In the genomic region with DNA sequence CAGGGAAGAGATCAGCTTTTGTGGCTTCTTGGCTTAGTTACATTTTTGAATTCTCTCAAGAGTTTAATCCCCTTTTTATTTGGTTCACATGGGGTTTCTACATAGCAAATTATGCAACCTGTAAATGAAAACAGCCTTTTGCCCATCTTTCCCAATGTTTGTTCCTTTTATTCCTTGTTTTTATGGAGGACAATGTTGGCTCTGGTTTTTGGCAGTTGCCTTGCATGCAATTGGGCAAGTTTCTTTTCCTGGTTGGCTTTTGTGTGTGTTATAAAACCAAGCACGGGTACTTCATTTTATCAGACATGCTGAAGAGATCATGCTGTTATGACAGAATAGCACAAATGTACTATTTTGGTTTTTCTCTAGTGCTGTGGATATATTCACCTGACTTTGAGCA, we compare ENCODE assay signal across 24 mouse cellular contexts. TPM values are rescaled to one million over a fixed set of nuclear protein-coding genes. Genes with fewer than 3 reads are reported as not detected.
DNase-seq lines count a peak whose midpoint lies in the region; ATAC-seq lines count a peak whose summit lies in the region.
"Had no signal": no experiment of that assay in that cellular context is flagged by ENCODE, and none has a peak within 500 bp of the region (broad histone marks: within the 10 kb centered on the region; RNA-seq: fewer than 3 reads in every experiment).

No protein-coding gene starts in this region.

- no peak for ATAC-seq in forebrain, embryonic 16.5 days
- no peak for ATAC-seq in forebrain, embryonic 14.5 days
- no peak for ATAC-seq in intestine, embryonic 15.5 days
- ATAC-seq: liver, postnatal 0 days; Patski had no signal

- 0 out of 2 replicates have a peak, but pooled peaks cover 3% of the 10 kb centered on the region for H3K36me3 ChIP-seq in forebrain, embryonic 16.5 days (ENCODE audit: control insufficient read depth, insufficient read depth)
- H3K36me3 ChIP-seq in forebrain, embryonic 14.5 days (ENCODE audit: control insufficient read depth, insufficient read depth, low read length), result peaks cover 41% of the 10 kb centered on the region
- no peaks in the 10 kb centered on the region for H3K36me3 ChIP-seq in intestine, embryonic 15.5 days
- H3K36me3 ChIP-seq: heart, embryonic 12.5 days; limb, embryonic 10.5 days had no signal

- no peaks in the 10 kb centered on the region for H3K27me3 ChIP-seq in forebrain, embryonic 16.5 days (replicated peaks; ENCODE audit: control insufficient read depth, insufficient read depth, low read length)
- H3K27me3 ChIP-seq in forebrain, embryonic 14.5 days (replicated peaks; ENCODE audit: control insufficient read depth, insufficient read depth, low read length), result no peaks in the 10 kb centered on the region
- H3K27me3 ChIP-seq in intestine, embryonic 15.5 days (replicated peaks), result no peaks in the 10 kb centered on the region

- H3K9ac ChIP-seq in forebrain, embryonic 16.5 days (replicated peaks; ENCODE audit: low read depth, low read length), result no peak overlapping the region
- H3K9ac ChIP-seq in forebrain, embryonic 14.5 days (ENCODE audit: low read length), result no peak overlapping the region
- no peak overlapping the region for H3K9ac ChIP-seq in intestine, embryonic 15.5 days
- H3K9ac ChIP-seq: heart, embryonic 12.5 days; liver, postnatal 0 days had no signal

- H3K4me2 ChIP-seq in forebrain, embryonic 16.5 days (ENCODE audit: low read length), result no peak overlapping the region
- H3K4me2 ChIP-seq in forebrain, embryonic 14.5 days (ENCODE audit: low read length), result no peak overlapping the region
- no peak overlapping the region for H3K4me2 ChIP-seq in intestine, embryonic 15.5 days (replicated peaks)
- H3K4me2 ChIP-seq: heart, embryonic 12.5 days had no signal

- DNase-seq in forebrain, embryonic 14.5 days (ENCODE audit: low spot score), result no peak
- DNase-seq in layer of hippocampus, adult 9-10 months (ENCODE audit: low spot score), result peak; percentile 29
- no peak for DNase-seq in layer of hippocampus, adult 11-12 months (ENCODE audit: low spot score)
- peak; percentile 31 for DNase-seq in lung, postnatal 36 days
- DNase-seq in lung, postnatal 4 days, result no peak
- DNase-seq in gonadal fat pad, adult 2 months (ENCODE audit: low read depth), result peak; percentile 42
- DNase-seq: adrenal gland, adult 2 months; cerebellum, adult 11-12 months; cerebellum, postnatal 10 days; heart, adult 11 months; heart, postnatal 10 days; kidney, adult 2 months; kidney, postnatal 10 days; liver; liver, postnatal 0 days; thymus, adult 2 months had no signal

- H3K27ac ChIP-seq in forebrain, embryonic 16.5 days (ENCODE audit: low read length), result 0 out of 2 replicates have a peak overlapping the region, but pooled peaks have one; percentile 2
- H3K27ac ChIP-seq in forebrain, embryonic 14.5 days (ENCODE audit: low read depth, low read length), result no peak overlapping the region
- H3K27ac ChIP-seq in intestine, embryonic 15.5 days, result no peak overlapping the region
- H3K27ac ChIP-seq: embryonic facial prominence, embryonic 10.5 days; limb, embryonic 10.5 days; macrophage; stomach, postnatal 0 days had no signal

- no peaks in the 10 kb centered on the region for H3K9me3 ChIP-seq in forebrain, embryonic 16.5 days (ENCODE audit: control insufficient read depth, low read length)
- no peaks in the 10 kb centered on the region for H3K9me3 ChIP-seq in forebrain, embryonic 14.5 days (replicated peaks; ENCODE audit: control insufficient read depth, low read length)
- H3K9me3 ChIP-seq in intestine, embryonic 15.5 days, result no peaks in the 10 kb centered on the region
- H3K9me3 ChIP-seq: embryonic facial prominence, embryonic 10.5 days; heart, embryonic 12.5 days; limb, embryonic 10.5 days had no signal

- WGBS in forebrain, embryonic 16.5 days, result 32% methylated on average over 1 of the region's 1 CpGs
- 50% methylated on average over 1 of the region's 1 CpGs for WGBS in forebrain, embryonic 14.5 days
- WGBS in intestine, embryonic 15.5 days, result 90% methylated on average over 1 of the region's 1 CpGs

- H3K4me3 ChIP-seq in forebrain, embryonic 16.5 days (replicated peaks; ENCODE audit: low read length), result no peak overlapping the region
- no peak overlapping the region for H3K4me3 ChIP-seq in forebrain, embryonic 14.5 days (ENCODE audit: low read depth, low read length)
- no peak overlapping the region for H3K4me3 ChIP-seq in intestine, embryonic 15.5 days (replicated peaks)
- H3K4me3 ChIP-seq: embryonic facial prominence, embryonic 10.5 days; heart, embryonic 12.5 days; limb, embryonic 10.5 days had no signal

- peaks cover 22% of the 10 kb centered on the region for H3K4me1 ChIP-seq in forebrain, embryonic 16.5 days (replicated peaks; ENCODE audit: control insufficient read depth, insufficient read depth, low read length)
- H3K4me1 ChIP-seq in forebrain, embryonic 14.5 days (ENCODE audit: control insufficient read depth, insufficient read depth, low read length), result peaks cover 21% of the 10 kb centered on the region
- peaks cover 8% of the 10 kb centered on the region for H3K4me1 ChIP-seq in intestine, embryonic 15.5 days (replicated peaks)

RNA-seq across cellular contexts. Expression of gene Adcyap1r1, which starts 30.7 kb away (rescaled TPM):
- polyA plus RNA-seq in forebrain, embryonic 16.5 days (2015; fragmentation: Nextera tagmentation; extraction: Ambion mirVana), result 33.8 and 37.9 TPM in 2 replicates
- 25.8 and 30.7 TPM in 2 replicates for polyA plus RNA-seq in forebrain, embryonic 14.5 days (2014; fragmentation: Nextera tagmentation; extraction: Ambion mirVana)
- 6.2 and 6.6 TPM in 2 replicates for polyA plus RNA-seq in gonadal fat pad, adult 2 months (2012; rRNA removed)
- 5.2 and 5.4 TPM in 2 replicates for polyA plus RNA-seq in intestine, embryonic 15.5 days (2015; fragmentation: Nextera tagmentation; extraction: Ambion mirVana)
- polyA plus RNA-seq: liver, postnatal 0 days; macrophage had no signal

Comparison
In these comparisons a context has a peak if more than half of its experiments do, and no peak if none do; other contexts are left out.
1. DNase-seq: peak in layer of hippocampus, adult 9-10 months (single experiment), lung, postnatal 36 days (single experiment) and gonadal fat pad, adult 2 months (single experiment); none in forebrain, embryonic 14.5 days (single experiment), layer of hippocampus, adult 11-12 months (single experiment) and lung, postnatal 4 days (0 of 2).